Mouse (Mus musculus) bone marrow, adult 2 months (tissue): ENCODE results near the gene Sdc1.

Source experiments
- CTCF ChIP-seq: fragments of 200-500 bp; IDR thresholded peaks from 2 replicates; pipeline ENCODE4 v1.5.1; 2011; ENCODE audit warnings: low read length, control low read depth; ENCODE audit not compliant: control insufficient read depth, insufficient read depth
- POLR2A ChIP-seq: fragments of 200-500 bp; IDR thresholded peaks from 2 replicates; pipeline ENCODE4 v1.6.1; 2011; ENCODE audit warnings: low read depth, mild to moderate bottlenecking, control low read depth, low read length, borderline replicate concordance; ENCODE audit not compliant: control insufficient read depth

DNA sequence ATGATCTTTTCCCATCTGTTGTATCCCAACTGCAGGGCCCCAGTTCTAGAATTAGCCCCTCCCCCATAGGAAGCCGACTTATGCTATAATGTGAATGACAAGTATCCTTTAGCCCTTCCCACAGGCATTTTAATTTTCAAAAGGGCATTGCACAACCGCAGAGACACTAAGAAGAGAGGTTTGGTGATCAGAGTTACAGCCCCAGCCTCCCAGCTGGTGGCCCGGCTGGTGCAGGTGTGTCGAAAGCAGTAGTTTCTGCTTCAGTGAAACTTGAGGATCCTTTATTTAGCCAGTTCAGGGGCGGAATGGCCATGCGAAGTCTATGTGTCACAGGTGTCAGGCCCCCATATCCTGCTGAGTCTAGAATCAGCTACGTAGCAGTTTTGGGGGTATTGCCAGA is 10.0 kb downstream of the Sdc1 start:
- TF ChIP-seq CTCF: no peak
- TF ChIP-seq POLR2A: no peak
